Mouse (Mus musculus): ENCODE measurements at regions not wholly inside any gene's neighbourhood (a gene's known extent, or its start where the extent isn't known, plus 50 kb on each side); places are given as distances from the start of the nearest gene placed in this dataset.

DNA sequence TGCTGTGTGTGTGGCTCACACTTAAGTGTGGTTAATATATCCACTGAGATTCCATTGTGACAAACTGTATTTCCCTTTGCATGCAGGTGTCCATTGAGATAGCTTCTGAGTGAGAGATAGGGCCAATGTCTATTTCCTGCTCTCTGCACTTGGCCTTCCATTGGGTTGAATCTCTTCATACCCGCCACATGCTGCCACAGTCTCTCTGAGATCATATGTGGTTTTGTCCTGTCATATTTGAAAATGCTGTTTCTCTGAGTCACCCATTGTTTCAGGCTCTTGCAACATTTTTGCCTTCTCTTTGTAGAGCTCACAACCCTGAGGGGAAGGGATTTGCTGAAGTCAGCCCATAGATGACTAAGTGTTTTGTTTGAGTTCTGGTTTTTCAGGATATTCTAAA is 2081.3 kb downstream of the Olfm4 start:
- H3K4me3 ChIP-seq (replicated peaks), result no peak overlapping the region
- H3K4me2 ChIP-seq, result no peak overlapping the region
- no peaks in the 10 kb centered on the region for H3K4me1 ChIP-seq (replicated peaks)
- H3K9me3 ChIP-seq, result no peaks in the 10 kb centered on the region
- no peaks in the 10 kb centered on the region for H3K27me3 ChIP-seq
- no peak overlapping the region for H3K27ac ChIP-seq
- H3K9ac ChIP-seq (replicated peaks), result no peak overlapping the region
- 90% methylated on average over 1 of the region's 1 CpGs for WGBS
- no peaks in the 10 kb centered on the region for H3K36me3 ChIP-seq
- no peak for ATAC-seq (ENCODE audit: insufficient number of reproducible peaks, insufficient read depth, low FRiP score, low TSS enrichment, low read depth)

DNA sequence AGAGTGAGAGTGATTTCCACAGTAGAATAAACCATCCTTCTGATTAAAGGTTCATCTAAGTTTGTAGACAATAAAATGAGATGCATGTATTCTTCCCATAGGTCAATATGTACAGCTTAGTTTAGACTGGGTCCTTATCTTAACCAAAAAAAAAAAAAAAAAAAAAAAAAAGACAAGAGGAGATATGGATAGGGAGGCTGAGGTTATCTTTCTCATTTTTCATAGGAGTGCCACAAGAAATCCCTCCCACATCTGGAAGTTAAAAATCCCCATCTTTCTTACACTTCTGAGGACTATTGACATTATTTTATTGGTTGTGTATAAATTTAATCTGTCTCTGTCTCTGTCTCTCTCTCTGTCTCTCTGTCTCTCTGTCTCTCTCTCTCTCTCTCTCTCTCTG is 2117.8 kb downstream of the Olfm4 start:
- H3K36me3 ChIP-seq, result no peaks in the 10 kb centered on the region
- H3K27me3 ChIP-seq, result no peaks in the 10 kb centered on the region
- H3K9ac ChIP-seq (replicated peaks), result no peak overlapping the region
- H3K27ac ChIP-seq, result no peak overlapping the region
- H3K9me3 ChIP-seq, result no peaks in the 10 kb centered on the region
- H3K4me2 ChIP-seq, result no peak overlapping the region
- H3K4me3 ChIP-seq (replicated peaks), result no peak overlapping the region
- no peaks in the 10 kb centered on the region for H3K4me1 ChIP-seq (replicated peaks)
- no peak for ATAC-seq (ENCODE audit: insufficient number of reproducible peaks, insufficient read depth, low FRiP score, low TSS enrichment, low read depth)

DNA sequence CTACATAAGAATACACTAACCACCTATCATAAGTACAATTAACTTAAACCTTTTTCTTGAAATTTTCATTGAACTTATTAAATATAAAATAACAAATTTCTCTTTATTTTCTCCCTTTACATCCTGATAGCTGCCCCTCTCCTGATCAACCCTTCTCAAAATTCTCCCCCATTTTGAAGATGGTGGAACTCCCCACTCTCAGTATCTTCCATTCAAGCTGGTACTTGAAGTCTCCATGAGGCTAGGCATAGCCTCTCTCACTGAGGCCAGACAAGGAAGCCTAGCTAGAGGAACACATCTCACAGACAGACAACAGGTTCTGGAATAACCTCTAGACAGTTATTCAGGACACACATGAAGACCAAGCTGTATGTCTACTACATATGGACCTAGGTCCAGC is 2129.0 kb downstream of the Olfm4 start:
- no peak overlapping the region for H3K9ac ChIP-seq (replicated peaks)
- H3K27ac ChIP-seq, result no peak overlapping the region
- H3K9me3 ChIP-seq, result no peaks in the 10 kb centered on the region
- no peaks in the 10 kb centered on the region for H3K36me3 ChIP-seq
- H3K4me2 ChIP-seq, result no peak overlapping the region
- no peaks in the 10 kb centered on the region for H3K27me3 ChIP-seq
- H3K4me3 ChIP-seq (replicated peaks), result no peak overlapping the region
- ATAC-seq (ENCODE audit: insufficient number of reproducible peaks, insufficient read depth, low FRiP score, low TSS enrichment, low read depth), result no peak
- H3K4me1 ChIP-seq (replicated peaks), result no peaks in the 10 kb centered on the region

DNA sequence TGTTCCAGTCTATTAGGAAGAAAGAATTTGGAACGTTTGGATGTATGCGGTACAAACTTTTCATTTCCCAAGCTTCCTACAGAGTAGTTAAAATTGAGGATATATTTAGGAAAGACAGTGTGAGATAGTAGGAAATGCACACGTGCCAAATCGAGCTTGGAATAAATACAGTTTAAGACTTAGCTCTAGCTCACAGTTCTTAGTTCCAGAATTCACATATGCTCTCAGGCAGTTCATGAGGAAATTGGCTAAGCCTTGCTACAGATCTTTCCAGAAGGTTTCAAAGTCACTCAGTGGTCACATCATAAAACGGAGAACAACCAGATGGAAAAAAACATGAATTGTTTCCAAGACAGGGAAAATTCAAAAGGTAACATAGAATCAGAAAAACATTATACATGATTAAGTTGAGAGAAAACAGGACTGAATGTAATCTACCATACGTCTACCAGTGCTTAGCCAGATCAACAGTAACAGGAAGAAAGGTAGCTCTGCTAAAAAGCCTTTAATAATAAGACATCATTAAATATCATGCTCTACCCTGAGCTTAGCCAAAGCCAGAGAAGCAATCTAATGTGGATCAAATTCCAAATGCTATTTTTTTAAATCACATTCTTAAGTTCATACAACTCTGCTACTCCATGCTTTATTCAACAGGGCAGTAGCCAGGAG is 2165.1 kb downstream of the Olfm4 start:
- H3K4me2 ChIP-seq, result no peak overlapping the region
- H3K4me1 ChIP-seq (replicated peaks), result no peaks in the 10 kb centered on the region
- no peak overlapping the region for H3K27ac ChIP-seq
- H3K9ac ChIP-seq (replicated peaks), result no peak overlapping the region
- H3K36me3 ChIP-seq, result no peaks in the 10 kb centered on the region
- peak; percentile 92 for ATAC-seq (ENCODE audit: insufficient number of reproducible peaks, insufficient read depth, low FRiP score, low TSS enrichment, low read depth)
- no peaks in the 10 kb centered on the region for H3K27me3 ChIP-seq
- H3K9me3 ChIP-seq, result no peaks in the 10 kb centered on the region
- H3K4me3 ChIP-seq (replicated peaks), result no peak overlapping the region
- WGBS, result 60% methylated on average over 6 of the region's 6 CpGs

DNA sequence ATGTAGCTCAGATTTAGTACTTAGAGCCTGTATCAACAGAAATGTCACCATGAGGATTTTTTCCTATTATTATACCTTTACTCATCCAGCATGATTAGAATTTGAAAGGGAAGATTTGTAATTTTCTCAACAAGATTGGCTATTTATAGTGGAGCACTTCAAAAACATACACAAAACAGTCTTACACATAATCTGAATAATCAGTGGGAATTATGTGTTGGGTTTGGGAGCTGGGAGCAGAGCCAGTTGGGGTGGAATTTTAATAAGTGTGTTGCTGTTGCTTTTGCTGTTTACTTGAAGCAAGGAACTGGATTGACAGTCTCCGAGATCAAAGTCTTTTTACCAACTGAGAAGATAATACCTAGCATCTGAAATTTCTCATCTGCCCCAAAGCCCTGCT is 2201.5 kb downstream of the Olfm4 start:
- 79% methylated on average over 1 of the region's 1 CpGs for WGBS

DNA sequence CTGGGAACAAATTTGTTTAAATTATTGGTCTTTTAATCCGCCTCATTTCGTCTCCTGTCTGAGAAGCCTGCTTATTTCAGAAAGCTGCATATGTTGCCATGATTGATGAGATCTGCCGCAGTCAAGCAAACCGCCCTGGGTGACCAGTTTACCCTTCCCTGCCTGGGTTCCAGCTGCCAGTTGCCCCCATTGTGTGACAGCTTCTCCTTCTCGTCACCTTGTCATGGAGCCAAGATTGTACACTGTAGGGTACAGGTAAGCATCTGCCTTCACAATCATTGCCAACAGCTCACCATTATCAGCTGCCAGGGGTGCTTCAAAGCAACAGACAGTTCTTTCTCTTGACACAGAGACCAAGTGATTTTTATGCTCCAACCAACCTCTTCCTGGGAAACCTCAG is 2226.5 kb downstream of the Olfm4 start:
- WGBS, result 63% methylated on average over 5 of the region's 5 CpGs
- no peak overlapping the region for H3K4me2 ChIP-seq
- no peaks in the 10 kb centered on the region for H3K27me3 ChIP-seq
- H3K4me1 ChIP-seq (replicated peaks), result no peaks in the 10 kb centered on the region
- H3K9me3 ChIP-seq, result no peaks in the 10 kb centered on the region
- no peaks in the 10 kb centered on the region for H3K36me3 ChIP-seq
- no peak overlapping the region for H3K4me3 ChIP-seq (replicated peaks)
- no peak overlapping the region for H3K27ac ChIP-seq
- ATAC-seq (ENCODE audit: insufficient number of reproducible peaks, insufficient read depth, low FRiP score, low TSS enrichment, low read depth), result no peak
- no peak overlapping the region for H3K9ac ChIP-seq (replicated peaks)

More for the DNA sequence above, 2201.5 kb downstream of the Olfm4 start:
- no peak for ATAC-seq (ENCODE audit: insufficient number of reproducible peaks, insufficient read depth, low FRiP score, low TSS enrichment, low read depth)
- Histone ChIP-seq H3K36me3 (no peaks in the 10 kb centered on the region), H3K27me3 (no peaks in the 10 kb centered on the region), H3K27ac (no peak overlapping the region), H3K9me3 (0 out of 2 replicates have a peak, but pooled peaks cover 6% of the 10 kb centered on the region), H3K9ac (replicated peaks) (no peak overlapping the region), H3K4me3 (replicated peaks) (no peak overlapping the region), H3K4me1 (replicated peaks) (no peaks in the 10 kb centered on the region), H3K4me2 (no peak overlapping the region)

DNA sequence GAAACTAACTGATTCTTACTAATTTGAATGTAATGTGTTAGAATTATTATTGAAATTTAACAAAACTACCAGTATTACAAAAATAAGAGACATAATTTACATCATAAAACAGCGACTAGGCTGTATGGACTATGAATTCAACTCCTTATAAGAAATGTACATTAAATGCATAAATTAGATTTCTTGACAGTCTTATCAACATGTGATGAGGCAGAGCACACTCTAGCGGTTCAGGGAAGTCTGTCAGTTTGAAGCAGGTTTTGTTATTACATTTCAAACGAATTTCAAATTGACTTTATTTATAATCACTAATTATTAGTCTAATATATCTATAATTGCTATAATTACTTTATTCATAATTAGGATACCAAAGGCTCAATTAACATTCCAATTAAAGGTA is 2214.8 kb upstream of the Pcdh17 start:
- H3K4me2 ChIP-seq, result no peak overlapping the region
- no peak overlapping the region for H3K9ac ChIP-seq (replicated peaks)
- H3K36me3 ChIP-seq, result no peaks in the 10 kb centered on the region
- ATAC-seq (ENCODE audit: insufficient number of reproducible peaks, insufficient read depth, low FRiP score, low TSS enrichment, low read depth), result no peak
- WGBS, result 81% methylated on average over 3 of the region's 3 CpGs
- H3K27ac ChIP-seq, result no peak overlapping the region
- H3K4me3 ChIP-seq (replicated peaks), result no peak overlapping the region
- no peaks in the 10 kb centered on the region for H3K27me3 ChIP-seq
- no peaks in the 10 kb centered on the region for H3K9me3 ChIP-seq
- H3K4me1 ChIP-seq (replicated peaks), result no peaks in the 10 kb centered on the region

DNA sequence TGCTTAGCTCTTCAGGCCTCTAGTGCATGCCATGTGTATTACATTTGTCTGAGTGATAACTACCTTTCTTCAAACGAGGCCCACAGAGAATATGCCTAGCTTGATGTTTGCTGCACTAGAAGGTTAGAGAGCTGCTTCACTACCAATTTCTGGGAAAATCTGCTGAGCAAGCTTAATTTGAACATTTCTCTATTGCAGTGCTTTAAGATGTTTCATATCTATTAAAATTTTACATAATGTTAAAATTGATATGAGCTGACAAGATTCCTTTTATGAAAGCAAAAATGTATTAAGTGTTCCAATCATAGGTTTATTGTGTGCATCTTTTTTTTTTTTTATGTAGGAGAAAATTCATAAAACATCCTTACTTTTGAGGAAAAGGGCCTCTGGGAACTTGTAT is 2207.1 kb upstream of the Pcdh17 start:
- Histone ChIP-seq H3K9me3 (no peaks in the 10 kb centered on the region), H3K36me3 (no peaks in the 10 kb centered on the region), H3K9ac (replicated peaks) (no peak overlapping the region), H3K4me1 (replicated peaks) (no peaks in the 10 kb centered on the region), H3K4me2 (no peak overlapping the region), H3K27me3 (no peaks in the 10 kb centered on the region), H3K4me3 (replicated peaks) (no peak overlapping the region), H3K27ac (no peak overlapping the region)
- ATAC-seq (ENCODE audit: insufficient number of reproducible peaks, insufficient read depth, low FRiP score, low TSS enrichment, low read depth), result no peak
- 52% methylated on average over 1 of the region's 1 CpGs for WGBS

DNA sequence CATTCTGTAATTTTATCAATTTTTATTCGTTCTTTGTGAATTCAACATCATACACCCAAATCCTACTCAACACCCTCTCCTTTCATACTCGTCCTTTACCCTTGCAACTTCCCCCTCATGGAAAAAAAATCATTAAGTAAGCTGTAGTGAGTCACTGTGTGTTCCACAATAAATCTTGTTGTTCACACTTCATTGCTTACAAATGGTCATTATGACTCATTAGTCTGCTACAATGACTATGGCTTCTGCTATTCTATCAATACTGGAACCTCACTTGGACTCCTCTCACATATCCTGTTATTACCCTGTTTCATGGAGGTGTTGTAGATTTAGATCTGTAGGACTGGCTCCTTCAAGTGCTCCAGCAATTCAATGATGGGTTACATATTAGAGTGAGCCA is 2200.0 kb upstream of the Pcdh17 start:
- no peak overlapping the region for H3K27ac ChIP-seq
- no peak for ATAC-seq (ENCODE audit: insufficient number of reproducible peaks, insufficient read depth, low FRiP score, low TSS enrichment, low read depth)
- 63% methylated on average over 2 of the region's 2 CpGs for WGBS

DNA sequence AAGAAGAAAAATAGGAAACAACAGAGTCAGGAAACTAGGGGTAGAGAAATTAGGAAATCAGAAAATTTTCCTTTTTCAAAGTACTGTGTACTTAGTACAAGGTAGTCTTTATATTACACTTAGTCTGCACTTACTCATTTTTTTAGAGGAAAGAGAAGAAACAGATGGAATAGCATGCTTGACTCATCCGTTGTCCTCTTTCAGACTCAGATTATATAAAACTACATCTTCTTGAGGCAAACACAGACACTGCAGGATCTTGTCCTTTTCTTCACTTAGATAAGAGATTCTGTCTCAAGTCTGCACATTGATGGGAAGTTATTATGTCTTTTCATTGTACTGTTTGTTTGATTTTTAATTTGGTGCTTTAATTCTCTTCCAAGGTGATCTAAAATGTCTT is 2198.5 kb upstream of the Pcdh17 start:
- no peak for ATAC-seq (ENCODE audit: insufficient number of reproducible peaks, insufficient read depth, low FRiP score, low TSS enrichment, low read depth)
- Histone ChIP-seq H3K4me2 (no peak overlapping the region), H3K9ac (replicated peaks) (no peak overlapping the region), H3K4me3 (replicated peaks) (no peak overlapping the region), H3K9me3 (no peaks in the 10 kb centered on the region), H3K36me3 (no peaks in the 10 kb centered on the region), H3K27ac (no peak overlapping the region), H3K27me3 (no peaks in the 10 kb centered on the region), H3K4me1 (replicated peaks) (no peaks in the 10 kb centered on the region)
- 94% methylated on average over 1 of the region's 1 CpGs for WGBS

More for the DNA sequence above, 2200.0 kb upstream of the Pcdh17 start:
- Histone ChIP-seq H3K4me3 (replicated peaks) (no peak overlapping the region), H3K4me2 (no peak overlapping the region), H3K27me3 (no peaks in the 10 kb centered on the region), H3K4me1 (replicated peaks) (no peaks in the 10 kb centered on the region), H3K9me3 (no peaks in the 10 kb centered on the region), H3K9ac (replicated peaks) (no peak overlapping the region), H3K36me3 (no peaks in the 10 kb centered on the region)

Data from limb, embryonic 12.5 days (tissue).